Mouse (Mus musculus): ENCODE measurements at regions not wholly inside any gene's neighbourhood (a gene's known extent, or its start where the extent isn't known, plus 50 kb on each side); places are given as distances from the start of the nearest gene placed in this dataset.

- H3K27ac ChIP-seq (ENCODE audit: insufficient read depth, low read depth, low read length): no peak overlapping the region
- no peak overlapping the region for H3K4me3 ChIP-seq (ENCODE audit: insufficient read depth, low read length)
- TF ChIP-seq CTCF (IDR thresholded peaks at IDR 0.05; ENCODE audit: low read depth, low read length) (no peak), POLR2A (IDR thresholded peaks at IDR 0.05; ENCODE audit: borderline replicate concordance, low read depth, low read length) (no peak)
- H3K4me1 ChIP-seq (ENCODE audit: control insufficient read depth, insufficient read depth, low read length): peaks cover 30% of the 10 kb centered on the region
Measured at GRCm38 (mm10) chr10:99430175-99430574, 167.1 kb downstream of the Dusp6 start.

- TF ChIP-seq POLR2A (IDR thresholded peaks at IDR 0.05; ENCODE audit: borderline replicate concordance, low read depth, low read length) (no peak), CTCF (IDR thresholded peaks at IDR 0.05; ENCODE audit: low read depth, low read length) (no peak)
- Histone ChIP-seq H3K4me3 (ENCODE audit: insufficient read depth, low read length) (no peak overlapping the region; the same call in none of the 2 replicates), H3K4me1 (ENCODE audit: control insufficient read depth, insufficient read depth, low read length) (peaks cover 28% of the 10 kb centered on the region), H3K27ac (ENCODE audit: insufficient read depth, low read depth, low read length) (peak overlapping the region; percentile 51)
Measured at GRCm38 (mm10) chr10:99430669-99431561, 167.9 kb downstream of the Dusp6 start.

- Histone ChIP-seq H3K4me1 (ENCODE audit: control insufficient read depth, insufficient read depth, low read length) (peaks cover 36% of the 10 kb centered on the region), H3K4me3 (ENCODE audit: insufficient read depth, low read length) (no peak overlapping the region), H3K27ac (ENCODE audit: insufficient read depth, low read depth, low read length) (no peak overlapping the region)
- no peak for TF ChIP-seq POLR2A (IDR thresholded peaks at IDR 0.05; ENCODE audit: borderline replicate concordance, low read depth, low read length)
- no peak for TF ChIP-seq CTCF (IDR thresholded peaks at IDR 0.05; ENCODE audit: low read depth, low read length)
Measured at GRCm38 (mm10) chr10:99437060-99437459, 174.0 kb downstream of the Dusp6 start.

- Histone ChIP-seq H3K27ac (ENCODE audit: insufficient read depth, low read depth, low read length) (no peak overlapping the region), H3K4me3 (ENCODE audit: insufficient read depth, low read length) (no peak overlapping the region), H3K4me1 (ENCODE audit: control insufficient read depth, insufficient read depth, low read length) (peaks cover 36% of the 10 kb centered on the region)
- no peak for TF ChIP-seq POLR2A (IDR thresholded peaks at IDR 0.05; ENCODE audit: borderline replicate concordance, low read depth, low read length)
- no peak for TF ChIP-seq CTCF (IDR thresholded peaks at IDR 0.05; ENCODE audit: low read depth, low read length)
Measured at GRCm38 (mm10) chr10:99440169-99440568, 177.1 kb downstream of the Dusp6 start.

GRCm38 (mm10) chr10:99441014-99441413 is 178.0 kb downstream of the Dusp6 start:
- Histone ChIP-seq H3K4me3 (ENCODE audit: insufficient read depth, low read length) (no peak overlapping the region), H3K27ac (ENCODE audit: insufficient read depth, low read depth, low read length) (peak overlapping the region; percentile 66), H3K4me1 (ENCODE audit: control insufficient read depth, insufficient read depth, low read length) (peaks cover 34% of the 10 kb centered on the region)
- TF ChIP-seq CTCF (IDR thresholded peaks at IDR 0.05; ENCODE audit: low read depth, low read length) (no peak), POLR2A (IDR thresholded peaks at IDR 0.05; ENCODE audit: borderline replicate concordance, low read depth, low read length) (no peak)

GRCm38 (mm10) chr10:99441931-99442330 is 178.9 kb downstream of the Dusp6 start:
- Histone ChIP-seq H3K4me1 (ENCODE audit: control insufficient read depth, insufficient read depth, low read length) (peaks cover 34% of the 10 kb centered on the region), H3K27ac (ENCODE audit: insufficient read depth, low read depth, low read length) (no peak overlapping the region), H3K4me3 (ENCODE audit: insufficient read depth, low read length) (no peak overlapping the region)
- no peak for TF ChIP-seq CTCF (IDR thresholded peaks at IDR 0.05; ENCODE audit: low read depth, low read length)
- no peak for TF ChIP-seq POLR2A (IDR thresholded peaks at IDR 0.05; ENCODE audit: borderline replicate concordance, low read depth, low read length)

GRCm38 (mm10) chr10:99443453-99444170 is 180.6 kb downstream of the Dusp6 start:
- peaks cover 29% of the 10 kb centered on the region for H3K4me1 ChIP-seq (ENCODE audit: control insufficient read depth, insufficient read depth, low read length)
- TF ChIP-seq POLR2A (IDR thresholded peaks at IDR 0.05; ENCODE audit: borderline replicate concordance, low read depth, low read length) (no peak), CTCF (IDR thresholded peaks at IDR 0.05; ENCODE audit: low read depth, low read length) (no peak)
- no peak overlapping the region for H3K4me3 ChIP-seq (ENCODE audit: insufficient read depth, low read length)
- peak overlapping the region; percentile 62 for H3K27ac ChIP-seq (ENCODE audit: insufficient read depth, low read depth, low read length)

GRCm38 (mm10) chr10:99450714-99451625 is 187.9 kb downstream of the Dusp6 start:
- peak overlapping the region; percentile 51 for H3K27ac ChIP-seq (ENCODE audit: insufficient read depth, low read depth, low read length)
- H3K4me3 ChIP-seq (ENCODE audit: insufficient read depth, low read length): no peak overlapping the region; the same call in 1 of the 2 replicates
- H3K4me1 ChIP-seq (ENCODE audit: control insufficient read depth, insufficient read depth, low read length): peaks cover 25% of the 10 kb centered on the region
- TF ChIP-seq CTCF (IDR thresholded peaks at IDR 0.05; ENCODE audit: low read depth, low read length): no peak
- no peak for TF ChIP-seq POLR2A (IDR thresholded peaks at IDR 0.05; ENCODE audit: borderline replicate concordance, low read depth, low read length)

Data from bone marrow macrophage, adult 2 months (primary cell).